Mouse (Mus musculus) C2C12 (cell line): Measurements from ENCODE around the gene Cacna2d3. TPM values are rescaled to one million over a fixed set of nuclear protein-coding genes. Genes with fewer than 3 reads are reported as not detected.

Source experiments
- H3K27me3 ChIP-seq: one replicate; pipeline ENCODE4 v1.6.1; 2011; ENCODE audit not compliant: control insufficient read depth, insufficient read depth, insufficient read length
- H3K36me3 ChIP-seq: one replicate; pipeline ENCODE4 v1.6.1; 2011; ENCODE audit not compliant: control insufficient read depth, insufficient read depth
- H3K4me3 ChIP-seq: one replicate; pipeline ENCODE4 v1.5.1; 2011; ENCODE audit warnings: mild to moderate bottlenecking, control low read depth; ENCODE audit not compliant: poor library complexity, insufficient read depth, severe bottlenecking
- H3K79me2 ChIP-seq: one replicate; pipeline ENCODE4 v1.6.1; 2011; ENCODE audit not compliant: control insufficient read depth, insufficient read depth
- H3K79me3 ChIP-seq: one replicate; pipeline ENCODE4 v1.6.1; 2011; ENCODE audit warnings: low read depth, control low read depth
- H3ac ChIP-seq: one replicate; pipeline ENCODE3; 2011; ENCODE audit warnings: low read depth; ENCODE audit not compliant: control insufficient read depth, insufficient read length
- CEBPB ChIP-seq: IDR thresholded peaks from one replicate; pipeline ENCODE4 v1.6.1; 2011; ENCODE audit warnings: low read depth, mild to moderate bottlenecking, control low read depth, moderate library complexity
- CTCF ChIP-seq: IDR thresholded peaks from one replicate; pipeline ENCODE4 v1.5.1; 2011; ENCODE audit not compliant: control insufficient read depth, insufficient read depth, insufficient read length
- FOSL1 ChIP-seq: IDR thresholded peaks from one replicate; pipeline ENCODE4 v1.8.0; 2011; ENCODE audit warnings: mild to moderate bottlenecking, low read length; ENCODE audit not compliant: poor library complexity, insufficient read depth, severe bottlenecking
- MAX ChIP-seq: IDR thresholded peaks from one replicate; pipeline ENCODE4 v1.6.1; 2011; ENCODE audit warnings: mild to moderate bottlenecking, control low read depth
- MYOD1 ChIP-seq: IDR thresholded peaks from one replicate; pipeline ENCODE4 v1.6.1; 2011; ENCODE audit warnings: low read depth; ENCODE audit not compliant: control insufficient read depth, insufficient read length
- MYOG ChIP-seq: IDR thresholded peaks from one replicate; pipeline ENCODE4 v1.6.1; 2011; ENCODE audit not compliant: control insufficient read depth, insufficient read length; ENCODE audit errors: extremely low read depth
- USF1 ChIP-seq: IDR thresholded peaks from one replicate; pipeline ENCODE4 v1.6.1; 2011; ENCODE audit warnings: low read depth, mild to moderate bottlenecking, control low read depth, moderate library complexity
- polyA plus RNA-seq: library from polyadenylated mRNA; unstranded; fragments of >200 nt; fragmentation: generic; extraction: Trizol; gene quantifications from one replicate; pipeline ENCODE4 v1.2.1, GENCODE M21; 2012; ENCODE audit warnings: missing spikeins

The Cacna2d3 gene
- polyA plus RNA-seq, 1 experiment, result not detected

- Histone ChIP-seq H3ac (no peak overlapping the region), H3K4me3 (no peak overlapping the region), H3K79me3 (no peaks in the 10 kb centered on the region), H3K27me3 (no peaks in the 10 kb centered on the region), H3K36me3 (no peaks in the 10 kb centered on the region), H3K79me2 (no peaks in the 10 kb centered on the region)
- no peak for TF ChIP-seq FOSL1
- no peak for TF ChIP-seq MYOG
- TF ChIP-seq USF1, result no peak
- no peak for TF ChIP-seq CTCF
- no peak for TF ChIP-seq CEBPB
- no peak for TF ChIP-seq MYOD1
- no peak for TF ChIP-seq MAX
Observed at GRCm38 (mm10) chr14:29324430-29324782, 397.3 kb downstream of the Cacna2d3 start.

- H3K4me3 ChIP-seq, result no peak overlapping the region
- no peaks in the 10 kb centered on the region for H3K36me3 ChIP-seq
- H3K79me3 ChIP-seq, result no peaks in the 10 kb centered on the region
- no peaks in the 10 kb centered on the region for H3K27me3 ChIP-seq
- H3ac ChIP-seq, result no peak overlapping the region
- no peaks in the 10 kb centered on the region for H3K79me2 ChIP-seq
- TF ChIP-seq CEBPB (no peak), FOSL1 (no peak), USF1 (no peak), MYOD1 (no peak), MYOG (no peak), MAX (no peak), CTCF (no peak)
Observed at GRCm38 (mm10) chr14:29323718-29324429, 397.8 kb downstream of the Cacna2d3 start.

- H3ac ChIP-seq, result no peak overlapping the region
- no peaks in the 10 kb centered on the region for H3K79me2 ChIP-seq
- H3K36me3 ChIP-seq, result no peaks in the 10 kb centered on the region
- H3K27me3 ChIP-seq, result no peaks in the 10 kb centered on the region
- no peak overlapping the region for H3K4me3 ChIP-seq
- H3K79me3 ChIP-seq, result no peaks in the 10 kb centered on the region
- TF ChIP-seq FOSL1, result no peak
- no peak for TF ChIP-seq USF1
Observed at GRCm38 (mm10) chr14:29313431-29313830, 408.2 kb downstream of the Cacna2d3 start.

- TF ChIP-seq CEBPB (no peak), MYOG (no peak), CTCF (no peak), MYOD1 (no peak), FOSL1 (no peak), USF1 (no peak), MAX (no peak)
Observed at GRCm38 (mm10) chr14:29305623-29306022, 416.0 kb downstream of the Cacna2d3 start.

GRCm38 (mm10) chr14:29296185-29296754 is 425.4 kb downstream of the Cacna2d3 start:
- Histone ChIP-seq H3ac (no peak overlapping the region), H3K79me3 (no peaks in the 10 kb centered on the region), H3K36me3 (no peaks in the 10 kb centered on the region), H3K4me3 (no peak overlapping the region), H3K79me2 (no peaks in the 10 kb centered on the region), H3K27me3 (no peaks in the 10 kb centered on the region)
- TF ChIP-seq FOSL1, result no peak
- no peak for TF ChIP-seq CTCF
- TF ChIP-seq CEBPB, result no peak
- no peak for TF ChIP-seq MYOG
- TF ChIP-seq MAX, result no peak
- no peak for TF ChIP-seq MYOD1
- no peak for TF ChIP-seq USF1

More at GRCm38 (mm10) chr14:29305623-29306022, 416.0 kb downstream of the Cacna2d3 start:
- Histone ChIP-seq H3ac (no peak overlapping the region), H3K79me2 (no peaks in the 10 kb centered on the region), H3K79me3 (no peaks in the 10 kb centered on the region), H3K27me3 (no peaks in the 10 kb centered on the region), H3K4me3 (no peak overlapping the region), H3K36me3 (no peaks in the 10 kb centered on the region)

- Histone ChIP-seq H3K79me2 (no peaks in the 10 kb centered on the region), H3K36me3 (no peaks in the 10 kb centered on the region), H3K4me3 (no peak overlapping the region), H3ac (no peak overlapping the region), H3K27me3 (no peaks in the 10 kb centered on the region), H3K79me3 (no peaks in the 10 kb centered on the region)
- TF ChIP-seq FOSL1 (no peak), CEBPB (no peak), MYOD1 (no peak), MYOG (no peak), USF1 (no peak), CTCF (no peak), MAX (no peak)
Observed at GRCm38 (mm10) chr14:29278901-29279300, 442.8 kb downstream of the Cacna2d3 start.
